Mouse (Mus musculus): ENCODE data around the gene Cnpy4. TPM values are rescaled to one million over a fixed set of nuclear protein-coding genes. Genes with fewer than 3 reads are reported as not detected.

The Cnpy4 gene
- polyA plus RNA-seq, 1 experiment from 2014 or later = 26.2 TPM

MicroRNAs within 50 kb of the gene (microRNA counts, 519-probe panel; counts per million panel counts)
- microRNA mmu-miR-106b (3,541 counts per million, percentile 86 among the panel's probes with 10 or more counts), microRNA mmu-miR-25 (4,019 counts per million, percentile 94 among the panel's probes with 10 or more counts), microRNA mmu-miR-93 (3,341 counts per million, percentile 82 among the panel's probes with 10 or more counts)

Small RNA genes lying within 50 kb of the gene (microRNA-seq; reads per million reads assigned to microRNA genes)
- gene Mir106b (3,173 reads per million, percentile 89 among the genes with 10 or more reads in this experiment), gene Mir25 (206 reads per million, percentile 62 among the genes with 10 or more reads in this experiment), gene Mir93 (4,265 reads per million, percentile 92 among the genes with 10 or more reads in this experiment)

Other genes with a start within 250 kb of the Cnpy4 start
- gene Gjc3, start 224.4 kb upstream of the Cnpy4 start, polyA plus RNA-seq (2015; fragmentation: Nextera tagmentation; extraction: Ambion mirVana) = 1.6 and 1.7 TPM in 2 replicates
- gene Azgp1, start 206.0 kb upstream of the Cnpy4 start, polyA plus RNA-seq (2015; fragmentation: Nextera tagmentation; extraction: Ambion mirVana) = not detected in 2 replicates
- gene Smok3a, start 166.2 kb upstream of the Cnpy4 start, polyA plus RNA-seq (2015; fragmentation: Nextera tagmentation; extraction: Ambion mirVana) = not detected in 2 replicates
- not detected in 2 replicates for gene Smok3b, start 166.1 kb upstream of the Cnpy4 start, polyA plus RNA-seq (2015; fragmentation: Nextera tagmentation; extraction: Ambion mirVana)
- not detected in 2 replicates for gene Smok3c, start 134.3 kb upstream of the Cnpy4 start, polyA plus RNA-seq (2015; fragmentation: Nextera tagmentation; extraction: Ambion mirVana)
- gene Zkscan1, start 102.4 kb upstream of the Cnpy4 start, polyA plus RNA-seq (2015; fragmentation: Nextera tagmentation; extraction: Ambion mirVana) = 17.3 and 18.2 TPM in 2 replicates
- gene Zscan21, start 70.6 kb upstream of the Cnpy4 start, polyA plus RNA-seq (2015; fragmentation: Nextera tagmentation; extraction: Ambion mirVana) = 75.3 and 80.5 TPM in 2 replicates
- 22.0 and 24.9 TPM in 2 replicates for gene Zfp113, start 31.7 kb upstream of the Cnpy4 start, polyA plus RNA-seq (2015; fragmentation: Nextera tagmentation; extraction: Ambion mirVana)
- gene Cops6, start 26.4 kb upstream of the Cnpy4 start, polyA plus RNA-seq (2015; fragmentation: Nextera tagmentation; extraction: Ambion mirVana) = 325 and 328 TPM in 2 replicates
- gene Ap4m1, start 15.5 kb upstream of the Cnpy4 start, polyA plus RNA-seq (2015; fragmentation: Nextera tagmentation; extraction: Ambion mirVana) = 22.8 and 23.0 TPM in 2 replicates
- 62.9 and 99.9 TPM in 2 replicates for gene Mcm7, start 15.1 kb upstream of the Cnpy4 start, polyA plus RNA-seq (2015; fragmentation: Nextera tagmentation; extraction: Ambion mirVana)
- gene Taf6, start within 50 bp of the Cnpy4 start, polyA plus RNA-seq (2015; fragmentation: Nextera tagmentation; extraction: Ambion mirVana) = 62.5 and 70.0 TPM in 2 replicates
- gene Mblac1, start 6.8 kb downstream of the Cnpy4 start, polyA plus RNA-seq (2015; fragmentation: Nextera tagmentation; extraction: Ambion mirVana) = 13.4 and 14.8 TPM in 2 replicates
- not detected in 2 replicates for gene Nxpe5, start 38.4 kb downstream of the Cnpy4 start, polyA plus RNA-seq (2015; fragmentation: Nextera tagmentation; extraction: Ambion mirVana)
- gene Lamtor4, start 68.0 kb downstream of the Cnpy4 start, polyA plus RNA-seq (2015; fragmentation: Nextera tagmentation; extraction: Ambion mirVana) = 113 and 121 TPM in 2 replicates
- gene BC037034, start 76.5 kb downstream of the Cnpy4 start, polyA plus RNA-seq (2015; fragmentation: Nextera tagmentation; extraction: Ambion mirVana) = 16.9 and 19.2 TPM in 2 replicates
- 3.2 and 3.6 TPM in 2 replicates for gene Gal3st4, start 85.4 kb downstream of the Cnpy4 start, polyA plus RNA-seq (2015; fragmentation: Nextera tagmentation; extraction: Ambion mirVana)
- gene Gm43720, start 92.5 kb downstream of the Cnpy4 start, polyA plus RNA-seq (2015; fragmentation: Nextera tagmentation; extraction: Ambion mirVana) = 0.04 and 0.27 TPM in 2 replicates
- gene Gpc2, start 92.5 kb downstream of the Cnpy4 start, polyA plus RNA-seq (2015; fragmentation: Nextera tagmentation; extraction: Ambion mirVana) = 101 and 134 TPM in 2 replicates
- 10.1 and 12.5 TPM in 2 replicates for gene Stag3, start 92.8 kb downstream of the Cnpy4 start, polyA plus RNA-seq (2015; fragmentation: Nextera tagmentation; extraction: Ambion mirVana)
- gene Pvrig, start 154.5 kb downstream of the Cnpy4 start, polyA plus RNA-seq (2015; fragmentation: Nextera tagmentation; extraction: Ambion mirVana) = 0.40 TPM in 1 of 2 replicates, not detected in the other

Data from neural tube, embryonic 15.5 days (tissue).